Mouse (Mus musculus) urinary bladder, adult 2 months (tissue): ENCODE results near the gene Poll. TPM values are rescaled to one million over a fixed set of nuclear protein-coding genes. Genes with fewer than 3 reads are reported as not detected.

ENCODE experiments used
- DNase-seq: peaks from one replicate; pipeline ENCODE4 v3.0.0; 2022; ENCODE audit warnings: low spot score
- polyA plus RNA-seq: library from polyadenylated mRNA; depleted of rRNA; stranded (reverse); fragments of >200 nt; gene quantifications from 2 replicates; pipeline ENCODE4 v1.2.3, GENCODE M21; 2012; rRNA removed

Poll gene
- polyA plus RNA-seq, 1 experiment: 9.5 TPM

- no peak for DNase-seq
These were observed 25.1 kb downstream of the Poll start for GRCm38 (mm10) chr19:45535214-45535735.

- no peak for DNase-seq
These were observed 26.7 kb downstream of the Poll start for GRCm38 (mm10) chr19:45533617-45534016.

DNA sequence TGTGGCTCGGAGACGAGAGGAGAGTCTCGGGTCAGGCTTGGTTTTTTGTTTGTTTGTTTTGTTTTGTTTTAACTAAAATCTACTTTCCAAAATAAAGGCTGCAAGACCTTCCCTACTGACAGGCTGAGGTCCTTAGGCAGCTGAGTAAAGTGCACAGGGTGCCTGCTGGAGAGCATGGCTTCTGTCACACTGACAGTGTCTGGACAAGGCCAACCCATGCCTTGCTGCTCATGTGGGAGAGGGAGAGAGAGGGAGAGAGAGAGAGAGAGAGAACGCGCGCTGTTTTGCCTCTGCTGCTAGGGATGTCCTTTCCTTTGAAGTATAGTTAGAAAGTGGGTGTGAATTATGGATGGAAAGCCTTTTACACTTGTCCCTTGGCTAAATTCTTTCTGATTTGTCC lies 28.8 kb downstream of the Poll start:
- DNase-seq: no peak

DNA sequence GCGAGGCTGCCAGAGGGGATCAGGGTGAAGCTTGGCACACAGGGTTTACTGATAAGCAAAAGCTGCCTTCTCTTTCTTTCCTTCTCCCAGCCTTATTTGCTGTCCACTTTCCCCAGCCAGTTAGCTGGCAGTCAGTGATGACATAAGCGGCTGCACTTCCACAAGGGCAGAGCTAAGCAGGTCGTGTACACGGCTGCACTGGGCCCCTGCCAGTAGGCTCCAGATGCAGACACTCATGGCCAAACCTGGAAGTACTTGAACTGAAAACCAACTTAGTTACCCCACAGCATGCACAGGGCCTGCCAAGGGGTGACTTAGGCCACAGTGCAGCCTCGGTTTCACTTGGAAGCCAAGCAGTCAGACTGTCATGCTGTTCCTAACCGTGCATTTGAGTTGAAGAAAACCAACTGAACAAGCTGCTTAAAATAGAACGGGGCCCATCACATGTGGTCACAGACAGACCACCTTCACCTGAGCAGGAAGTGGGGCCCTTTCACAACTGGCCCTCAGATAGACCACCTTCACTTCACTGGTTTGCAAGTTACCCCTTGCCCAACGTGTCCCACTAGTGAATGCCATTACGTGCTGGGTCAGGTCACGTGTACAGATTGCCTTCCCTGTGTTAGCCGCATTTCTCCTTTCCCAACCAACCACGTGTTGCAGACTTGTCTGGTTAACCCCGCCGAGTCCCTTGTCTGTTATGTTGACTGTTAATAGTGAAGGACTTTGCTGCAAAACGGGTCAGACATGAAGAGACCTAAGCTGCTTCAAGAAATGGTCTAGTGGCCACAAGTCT lies 29.9 kb downstream of the Poll start:
- no peak for DNase-seq

- DNase-seq: no peak
These were observed 31.0 kb downstream of the Poll start for GRCm38 (mm10) chr19:45529294-45529693.

DNA sequence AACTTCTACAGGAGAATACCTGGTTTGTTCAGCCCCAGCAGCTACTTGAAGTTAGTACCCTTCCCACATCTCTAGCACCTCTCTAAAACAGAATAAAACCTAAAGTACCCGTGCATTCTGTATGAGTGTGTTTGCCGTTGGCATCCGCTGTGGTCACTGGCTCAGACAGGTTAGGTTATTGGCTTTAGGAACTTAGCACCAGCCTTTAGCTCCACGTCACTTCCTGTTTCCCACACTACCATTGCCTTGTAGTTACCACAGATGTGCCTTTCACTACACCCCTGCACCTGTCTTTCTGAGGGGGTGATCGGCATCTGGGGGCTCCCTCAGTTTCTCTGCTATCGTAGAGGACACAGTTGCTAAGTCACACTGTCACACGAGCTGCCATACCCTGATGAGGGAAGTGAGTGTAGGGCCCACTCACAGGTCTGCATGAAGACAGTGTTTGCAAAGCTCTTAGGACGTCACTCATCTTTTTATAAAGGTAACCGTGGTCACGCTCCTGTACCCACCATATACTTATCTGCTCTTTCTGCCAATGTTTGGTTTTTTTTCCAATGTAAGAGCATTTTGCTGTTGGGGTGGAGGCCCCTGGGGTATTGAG lies 32.3 kb downstream of the Poll start:
- DNase-seq: no peak

DNA sequence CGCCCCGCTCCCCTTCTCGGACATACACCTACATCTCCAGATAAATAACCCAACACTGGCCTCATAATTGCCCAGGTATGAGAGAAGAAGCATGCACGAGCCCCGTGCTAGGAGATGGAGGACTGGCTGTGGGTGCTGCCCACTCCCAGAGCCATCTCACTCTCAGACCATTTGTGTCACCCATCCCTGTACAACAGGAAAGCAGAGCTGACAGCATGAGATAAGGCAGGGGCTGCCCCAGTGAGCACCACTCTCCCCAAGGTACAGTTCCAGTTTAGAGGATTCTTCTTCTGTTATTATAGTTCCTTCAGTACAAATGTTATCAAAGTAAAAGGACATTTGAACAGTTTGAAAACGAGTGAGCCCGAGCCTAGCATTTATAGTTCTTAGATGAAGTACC lies 32.9 kb downstream of the Poll start:
- no peak for DNase-seq

GRCm38 (mm10) chr19:45516264-45516663 lies 44.1 kb downstream of the Poll start:
- DNase-seq: no peak

DNA sequence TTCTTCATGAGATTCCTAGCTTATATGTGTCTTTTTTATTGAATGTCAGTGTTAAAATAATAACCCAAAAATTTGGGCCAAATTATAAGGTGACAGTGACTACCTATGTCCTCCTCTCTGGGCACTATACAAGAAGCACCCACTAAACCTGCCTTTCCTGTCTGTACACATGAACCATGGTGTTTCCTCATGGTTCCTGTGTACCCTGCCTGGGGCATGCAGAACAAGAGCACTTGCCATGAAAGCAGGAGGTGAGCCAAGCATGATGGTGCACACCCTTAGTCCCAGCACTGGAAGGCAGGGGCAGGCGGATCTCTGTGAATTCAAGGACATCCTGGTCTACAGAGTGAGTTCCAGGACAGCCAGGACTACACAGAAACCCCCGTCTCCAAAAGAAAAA lies 45.0 kb downstream of the Poll start:
- DNase-seq: no peak

GRCm38 (mm10) chr19:45511406-45511805 lies 48.9 kb downstream of the Poll start:
- no peak for DNase-seq

- DNase-seq: no peak
These were observed 49.7 kb downstream of the Poll start for GRCm38 (mm10) chr19:45510680-45511079.

DNA sequence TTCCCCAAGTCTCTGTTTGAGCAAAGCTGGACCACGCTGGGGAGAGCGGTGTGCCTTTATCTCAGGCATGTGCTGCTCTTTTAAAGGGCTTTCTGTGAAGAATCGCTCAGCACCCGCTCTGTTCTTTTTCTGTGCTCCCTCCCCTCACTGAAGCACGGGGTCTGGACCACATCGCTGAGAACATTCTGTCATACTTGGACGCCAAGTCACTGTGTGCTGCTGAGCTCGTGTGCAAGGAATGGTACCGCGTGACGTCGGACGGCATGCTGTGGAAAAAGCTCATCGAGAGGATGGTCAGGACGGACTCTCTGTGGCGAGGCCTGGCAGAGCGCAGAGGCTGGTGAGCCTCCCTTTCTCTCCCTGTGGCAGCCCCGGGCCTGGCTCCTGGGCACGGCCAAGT lies 52.8 kb downstream of the Poll start:
- DNase-seq: no peak

DNA sequence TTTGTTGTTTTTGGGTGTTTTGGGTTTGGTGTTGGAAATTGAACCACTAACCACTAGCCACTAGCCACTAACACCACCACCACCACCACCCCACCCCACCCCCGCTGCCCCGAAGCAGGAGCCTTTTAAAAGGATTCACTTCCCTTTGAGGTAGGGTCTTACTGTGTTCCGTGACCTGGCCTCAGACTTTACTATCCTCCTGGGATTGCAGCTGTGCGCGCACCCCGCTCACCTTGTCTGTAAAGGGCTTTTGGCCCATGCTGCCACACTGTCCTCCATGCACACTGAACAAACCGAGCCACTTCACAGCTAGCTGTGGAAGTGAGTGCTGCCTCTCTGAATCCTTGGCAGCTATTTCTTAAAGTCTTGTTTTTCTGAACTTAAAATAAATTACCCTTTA lies 54.9 kb downstream of the Poll start:
- DNase-seq: no peak

Other genes starting within 250 kb of the Poll start
- gene Btrc, start 196.8 kb downstream of the Poll start, polyA plus RNA-seq: 32.0 and 32.9 TPM in 2 replicates
- gene Gm17018, start 84 bp upstream of the Poll start, polyA plus RNA-seq: 26.0 and 27.7 TPM in 2 replicates
- gene Fbxw4, start 99.8 kb upstream of the Poll start, polyA plus RNA-seq: 36.3 and 42.0 TPM in 2 replicates
- not detected in 2 replicates for gene Fgf8, start 182.4 kb upstream of the Poll start, polyA plus RNA-seq
- gene Npm3, start 189.1 kb upstream of the Poll start, polyA plus RNA-seq: 65.7 and 70.7 TPM in 2 replicates
- 74.9 and 76.7 TPM in 2 replicates for gene Mgea5, start 223.3 kb upstream of the Poll start, polyA plus RNA-seq